Comparison of ENCODE assay signal across 16 mouse cellular contexts in genomic region chr4:140366975-140367680, GRCm38 (mm10).
DNase-seq lines count a peak whose midpoint lies in the region; ATAC-seq and TF ChIP-seq lines count a peak whose summit lies in the region.
"Had no signal": no experiment of that assay in that cellular context is flagged by ENCODE, and none has a peak within 500 bp of the region (broad histone marks: within the 10 kb centered on the region; RNA-seq: fewer than 3 reads in every experiment).

No protein-coding gene starts in this region.

- no peak overlapping the region for H3K4me2 ChIP-seq in forebrain, embryonic 14.5 days (ENCODE audit: low read length)
- H3K4me2 ChIP-seq in hindbrain, postnatal 0 days (ENCODE audit: low read depth, low read length): no peak overlapping the region
- H3K4me2 ChIP-seq: liver, embryonic 15.5 days had no signal

- peaks cover 6% of the 10 kb centered on the region; the same call in 1 of the 2 replicates for H3K4me1 ChIP-seq in forebrain, embryonic 14.5 days (ENCODE audit: control insufficient read depth, insufficient read depth, low read length)
- no peaks in the 10 kb centered on the region for H3K4me1 ChIP-seq in hindbrain, postnatal 0 days (ENCODE audit: insufficient read depth, low read length)
- H3K4me1 ChIP-seq: liver, embryonic 15.5 days had no signal

- no peaks in the 10 kb centered on the region for H3K9me3 ChIP-seq in forebrain, embryonic 14.5 days (replicated peaks; ENCODE audit: control insufficient read depth, low read length)
- no peaks in the 10 kb centered on the region for H3K9me3 ChIP-seq in hindbrain, postnatal 0 days (ENCODE audit: low read length)
- H3K9me3 ChIP-seq: liver, embryonic 15.5 days had no signal

- no peak overlapping the region for H3K9ac ChIP-seq in forebrain, embryonic 14.5 days (ENCODE audit: low read length)
- no peak overlapping the region for H3K9ac ChIP-seq in hindbrain, postnatal 0 days (replicated peaks; ENCODE audit: low read length)
- H3K9ac ChIP-seq: liver, embryonic 15.5 days had no signal

- peak; percentile 78 for ATAC-seq in forebrain, embryonic 14.5 days
- no peak for ATAC-seq in hindbrain, postnatal 0 days

- no peak overlapping the region for H3K4me3 ChIP-seq in forebrain, embryonic 14.5 days (ENCODE audit: low read depth, low read length)
- H3K4me3 ChIP-seq in hindbrain, postnatal 0 days (ENCODE audit: low read length): no peak overlapping the region
- H3K4me3 ChIP-seq: liver, embryonic 15.5 days had no signal

- 16% methylated on average over 8 of the region's 8 CpGs for WGBS in forebrain, embryonic 14.5 days
- 21% methylated on average over 8 of the region's 8 CpGs for WGBS in hindbrain, postnatal 0 days

- no peaks in the 10 kb centered on the region for H3K36me3 ChIP-seq in forebrain, embryonic 14.5 days (ENCODE audit: control insufficient read depth, insufficient read depth, low read length)
- H3K36me3 ChIP-seq in hindbrain, postnatal 0 days (ENCODE audit: insufficient read depth, low read length): no peaks in the 10 kb centered on the region
- H3K36me3 ChIP-seq: liver, embryonic 15.5 days had no signal

- H3K27me3 ChIP-seq in forebrain, embryonic 14.5 days (replicated peaks; ENCODE audit: control insufficient read depth, insufficient read depth, low read length): 0 out of 2 replicates have a peak, but pooled peaks cover 3% of the 10 kb centered on the region
- no peaks in the 10 kb centered on the region for H3K27me3 ChIP-seq in hindbrain, postnatal 0 days (ENCODE audit: insufficient read depth, low read length)
- H3K27me3 ChIP-seq: liver, embryonic 15.5 days had no signal

- DNase-seq in adrenal gland, postnatal 14 days: peak; percentile 43
- no peak for DNase-seq in adrenal gland, postnatal 4 days (ENCODE audit: low spot score in 2 of 2)
- peak; percentile 36 for DNase-seq in Muller cell, postnatal 12 days (ENCODE audit: inconsistent ontology term)
- DNase-seq in forebrain, embryonic 14.5 days (ENCODE audit: low spot score): peak; percentile 86
- peak; percentile 39 for DNase-seq in hindbrain, postnatal 0 days (ENCODE audit: low spot score)
- no peak for DNase-seq in cerebellum, postnatal 14 days
- DNase-seq in cerebellum, adult 11 months: no peak
- no peak for DNase-seq in ovary, adult 18-20 months (ENCODE audit: low spot score)
- DNase-seq: cerebellum, adult 18-20 months; gastrocnemius, postnatal 14 days; heart, postnatal 14 days; kidney, adult 11 months; kidney, postnatal 25 days; lung, postnatal 36 days; thymus, postnatal 36 days had no signal

- no peak for TF ChIP-seq CTCF in hindbrain, postnatal 0 days (IDR thresholded peaks at IDR 0.05; ENCODE audit: low read depth)

- no peak overlapping the region; the same call in 1 of the 2 replicates for H3K27ac ChIP-seq in forebrain, embryonic 14.5 days (ENCODE audit: low read depth, low read length)
- no peak overlapping the region for H3K27ac ChIP-seq in hindbrain, postnatal 0 days
- H3K27ac ChIP-seq: liver, embryonic 15.5 days had no signal

Comparison
In these comparisons a context has a peak if more than half of its experiments do, and no peak if none do; other contexts are left out.
1. DNase-seq: peak in adrenal gland, postnatal 14 days (single experiment), Muller cell, postnatal 12 days (single experiment), forebrain, embryonic 14.5 days (single experiment) and hindbrain, postnatal 0 days (single experiment); none in adrenal gland, postnatal 4 days (0 of 2), cerebellum, postnatal 14 days (0 of 2), cerebellum, adult 11 months (single experiment) and ovary, adult 18-20 months (single experiment).